Mouse (Mus musculus) spleen, adult 2 months (tissue): ENCODE results near the gene Mreg. TPM values are rescaled to one million over a fixed set of nuclear protein-coding genes. Genes with fewer than 3 reads are reported as not detected.
"Not testable (repeated sequence)": the region's sequence is repeated elsewhere in the genome, so short reads cannot be mapped to it uniquely, and the experiment has no call there.

Source experiments
- DNase-seq, 2 experiments: peaks; one replicate each; pipeline versions ENCODE4 v3.0.0 to v3.0.0-alpha.2; 2012 to 2021; ENCODE audit warnings: low spot score in 2 of 2, low read depth in 1 of 2
- H3K27ac ChIP-seq: fragments of 200-500 bp; 2 replicates; pipeline ENCODE4 v1.5.1; 2012; ENCODE audit warnings: low read length, inconsistent platforms; ENCODE audit not compliant: insufficient read depth
- H3K27me3 ChIP-seq: fragments of 200-500 bp; 2 replicates; pipeline ENCODE4 v1.6.1; 2012; ENCODE audit warnings: mild to moderate bottlenecking, moderate library complexity, low read length, inconsistent platforms; ENCODE audit not compliant: control insufficient read depth, insufficient read depth
- H3K36me3 ChIP-seq: fragments of 200-500 bp; 2 replicates; pipeline ENCODE4 v1.6.1; 2012; ENCODE audit warnings: mild to moderate bottlenecking, low read length, inconsistent platforms; ENCODE audit not compliant: control insufficient read depth, insufficient read depth
- H3K4me1 ChIP-seq: fragments of 200-500 bp; 2 replicates; pipeline ENCODE4 v1.6.1; 2011; ENCODE audit warnings: inconsistent platforms; ENCODE audit not compliant: control insufficient read depth, insufficient read depth, insufficient read length
- H3K4me3 ChIP-seq: fragments of 200-500 bp; 2 replicates; pipeline ENCODE4 v1.5.1; 2011; ENCODE audit warnings: mild to moderate bottlenecking, inconsistent platforms; ENCODE audit not compliant: insufficient read depth, insufficient read length; ENCODE audit errors: extremely low read depth
- CTCF ChIP-seq: fragments of 200-500 bp; IDR thresholded peaks from 2 replicates; pipeline ENCODE4 v1.5.1; 2011; ENCODE audit warnings: mild to moderate bottlenecking, inconsistent platforms; ENCODE audit not compliant: insufficient read depth, insufficient read length, insufficient replicate concordance; ENCODE audit errors: extremely low read depth
- POLR2A ChIP-seq: fragments of 200-500 bp; IDR thresholded peaks from 2 replicates; pipeline ENCODE4 v1.6.1; 2011; ENCODE audit warnings: low read depth, low read length, inconsistent platforms
- WGBS: fragments of 180-500 bp; shearing (Covaris S2); methylation state at CpG from one replicate; pipeline ENCODE4 v1.1.7; 2018; 5-methylcytosine and 5-hydroxymethylcytosine counted together
- polyA plus RNA-seq: library from polyadenylated mRNA; depleted of rRNA; stranded (reverse); fragments of >200 nt; gene quantifications from 2 replicates; pipeline ENCODE4 v1.2.3, GENCODE M21; 2012

Gene Mreg
- polyA plus RNA-seq, 1 experiment = 5.6 TPM

DNA sequence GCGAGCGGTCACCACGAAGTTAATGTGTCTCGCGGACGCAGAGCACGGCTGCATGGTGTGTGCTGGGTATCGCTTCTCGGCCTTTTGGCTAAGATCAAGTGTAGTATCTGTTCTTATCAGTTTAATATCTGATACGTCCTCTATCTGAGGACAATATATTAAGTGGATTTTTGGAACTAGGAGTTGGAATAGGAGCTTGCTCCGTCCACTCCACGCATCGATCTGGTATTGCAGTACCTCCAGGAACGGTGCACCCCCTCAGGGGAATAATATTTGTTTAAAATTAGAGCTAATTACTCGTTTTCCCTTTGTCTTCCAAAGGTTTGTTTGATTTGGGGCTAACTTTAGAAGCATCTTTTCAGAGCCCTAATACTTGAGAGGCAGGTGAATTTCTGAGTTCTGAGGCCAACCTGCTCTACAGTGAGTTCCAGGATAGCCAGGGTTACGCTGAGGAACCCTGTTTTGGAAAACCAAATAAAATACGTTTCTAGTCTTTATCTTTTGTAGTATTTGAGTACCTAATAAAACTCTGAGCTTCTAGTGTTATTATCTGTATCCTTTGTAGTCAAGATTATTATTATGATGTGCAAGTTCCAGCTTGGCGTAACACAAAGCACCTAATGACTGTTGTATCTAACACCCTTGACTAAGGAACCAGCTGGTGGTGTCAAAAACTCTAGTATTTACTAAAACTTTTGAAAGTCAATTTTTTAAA, 14.2 kb upstream of the Mreg start:
- H3K36me3 ChIP-seq = no peaks in the 10 kb centered on the region
- WGBS = 5% methylated on average over 11 of the region's 18 CpGs

GRCm38 (mm10) chr1:72225720-72226171, 13.6 kb upstream of the Mreg start:
- under 1% methylated on average over 25 of the region's 31 CpGs for whole genome bisulfite sequencing
- H3K27me3 ChIP-seq, H3K27ac ChIP-seq, H3K36me3 ChIP-seq, H3K4me1 ChIP-seq: not testable (repeated sequence)
- peak; percentile 75 to 83 for DNase-seq
- H3K4me3 ChIP-seq = peak overlapping the region; percentile 69

More for the DNA sequence above, 14.2 kb upstream of the Mreg start:
- H3K4me1 ChIP-seq = peaks cover 2% of the 10 kb centered on the region; the same call in 1 of the 2 replicates
- no peaks in the 10 kb centered on the region for H3K27me3 ChIP-seq
- no peak overlapping the region for H3K27ac ChIP-seq
- no peak for DNase-seq
- no peak overlapping the region for H3K4me3 ChIP-seq
- TF ChIP-seq CTCF = no peak

DNA sequence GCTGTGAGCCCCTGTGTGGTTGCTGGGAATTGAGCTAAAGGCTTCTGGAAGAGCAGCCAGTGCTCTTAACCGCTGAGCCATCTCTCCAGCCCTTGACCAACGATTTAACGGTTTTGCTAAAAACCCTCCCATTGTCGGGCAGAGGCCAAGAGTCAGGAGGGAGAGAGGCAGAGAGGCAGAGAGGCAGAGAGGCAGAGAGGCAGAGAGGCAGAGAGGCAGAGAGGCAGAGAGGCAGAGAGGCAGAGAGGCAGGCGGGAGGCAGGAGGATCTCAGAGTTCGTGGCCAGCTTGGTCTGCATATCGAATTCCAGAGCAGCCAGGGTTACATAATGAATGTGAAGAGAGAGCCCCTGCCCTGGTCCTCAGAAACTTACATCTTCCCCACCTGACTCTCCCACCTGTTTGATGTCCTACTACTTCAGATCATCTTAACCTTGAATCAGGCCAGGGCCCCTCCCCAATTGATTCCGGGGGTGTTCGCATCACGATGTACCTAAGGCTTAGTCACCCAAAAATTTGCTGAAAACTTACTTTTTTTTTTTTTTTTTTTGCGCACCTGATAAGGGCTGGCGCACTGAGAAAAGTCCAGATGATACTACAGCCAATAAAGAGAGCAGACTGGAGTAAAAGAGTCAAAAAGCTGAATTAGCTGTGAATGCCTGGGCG, 13.1 kb upstream of the Mreg start:
- Histone ChIP-seq H3K27ac (no peak overlapping the region), H3K4me3 (peak overlapping the region; percentile 69), H3K4me1 (peaks cover 2% of the 10 kb centered on the region; the same call in 1 of the 2 replicates), H3K27me3 (no peaks in the 10 kb centered on the region), H3K36me3 (no peaks in the 10 kb centered on the region)
- WGBS = 23% methylated on average over 13 of the region's 13 CpGs
- TF ChIP-seq POLR2A (no peak), CTCF (no peak)
- DNase-seq = no peak

DNA sequence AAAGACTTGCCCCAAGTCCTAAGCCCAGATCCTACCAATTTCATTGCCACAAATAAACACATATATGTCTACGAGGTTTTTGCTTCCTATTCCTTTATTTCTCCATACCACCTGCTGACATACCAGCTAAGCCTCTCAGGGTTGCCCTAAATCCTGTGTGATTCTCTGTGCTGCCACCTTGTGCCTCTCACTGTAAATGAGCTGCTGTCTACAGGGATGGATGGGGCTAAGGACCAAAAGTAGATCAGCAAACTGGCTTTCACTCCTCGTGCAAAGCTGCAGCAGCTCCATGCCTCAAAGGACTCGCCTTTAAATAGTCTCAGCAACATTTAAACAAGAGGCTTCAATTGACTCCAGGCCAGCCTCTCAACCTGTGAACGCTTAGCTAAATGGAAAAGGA, 7.9 kb upstream of the Mreg start:
- no peak for DNase-seq
- Histone ChIP-seq H3K27me3 (no peaks in the 10 kb centered on the region), H3K4me1 (peaks cover 5% of the 10 kb centered on the region; the same call in 1 of the 2 replicates), H3K27ac (no peak overlapping the region), H3K36me3 (no peaks in the 10 kb centered on the region), H3K4me3 (no peak overlapping the region)
- WGBS = 29% methylated on average over 4 of the region's 4 CpGs
- TF ChIP-seq CTCF = no peak
- no peak for TF ChIP-seq POLR2A

GRCm38 (mm10) chr1:72219116-72219515, 7.0 kb upstream of the Mreg start:
- H3K4me1 ChIP-seq = peaks cover 8% of the 10 kb centered on the region; the same call in 1 of the 2 replicates
- DNase-seq = no peak
- H3K4me3 ChIP-seq = no peak overlapping the region
- H3K27me3 ChIP-seq = no peaks in the 10 kb centered on the region
- H3K27ac ChIP-seq = no peak overlapping the region
- no peaks in the 10 kb centered on the region for H3K36me3 ChIP-seq
- TF ChIP-seq POLR2A = no peak
- TF ChIP-seq CTCF = no peak
- 80% methylated on average over 2 of the region's 2 CpGs for WGBS

DNA sequence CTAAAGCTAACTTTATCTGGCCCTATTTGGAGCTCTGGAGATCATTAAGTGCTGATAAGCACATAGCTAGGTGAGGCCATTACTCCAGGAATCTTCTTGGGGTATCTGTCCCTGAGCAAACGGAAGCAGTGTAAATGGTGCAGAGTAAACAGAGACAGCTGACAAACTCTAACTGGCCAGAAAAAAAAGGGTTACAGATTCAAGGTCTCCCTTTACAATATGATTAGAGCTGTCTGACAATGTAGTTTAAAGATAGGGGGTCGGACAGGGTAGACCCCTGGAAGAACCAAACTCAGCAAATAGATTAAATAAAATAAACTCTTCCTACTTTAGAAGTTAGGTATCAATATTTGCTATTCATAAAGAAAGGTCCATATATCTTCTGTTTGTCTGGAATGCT, 6.5 kb upstream of the Mreg start:
- no peak overlapping the region for H3K4me3 ChIP-seq
- DNase-seq = no peak
- H3K4me1 ChIP-seq = peaks cover 8% of the 10 kb centered on the region; the same call in 1 of the 2 replicates
- TF ChIP-seq POLR2A (no peak), CTCF (no peak)
- no peak overlapping the region for H3K27ac ChIP-seq
- H3K36me3 ChIP-seq = no peaks in the 10 kb centered on the region
- H3K27me3 ChIP-seq = no peaks in the 10 kb centered on the region
- 85% methylated on average over 2 of the region's 2 CpGs for WGBS

DNA sequence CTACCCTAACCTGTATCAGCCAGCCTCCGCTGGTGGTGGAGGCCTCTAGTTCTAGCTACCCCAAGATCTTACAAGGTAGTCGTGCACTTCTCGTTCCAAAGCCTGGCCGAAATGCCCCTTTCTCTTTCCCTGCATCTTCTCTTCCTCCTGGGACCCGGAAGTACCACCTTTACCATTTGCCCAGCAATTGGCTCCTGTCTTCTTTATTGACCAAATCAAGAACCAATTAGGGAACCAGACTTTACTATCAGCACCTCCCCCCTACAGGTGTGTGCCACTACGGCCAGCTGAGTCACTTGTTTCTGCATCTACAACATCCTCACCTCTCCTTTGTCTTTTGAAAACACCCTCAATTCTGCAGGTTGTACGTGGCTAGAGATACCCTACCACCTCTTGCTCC, 4.7 kb upstream of the Mreg start:
- no peak overlapping the region for H3K27ac ChIP-seq
- H3K36me3 ChIP-seq = no peaks in the 10 kb centered on the region
- no peak for DNase-seq
- H3K27me3 ChIP-seq = peaks cover 3% of the 10 kb centered on the region; the same call in 1 of the 2 replicates
- H3K4me3 ChIP-seq = no peak overlapping the region
- peaks cover 7% of the 10 kb centered on the region; the same call in 1 of the 2 replicates for H3K4me1 ChIP-seq
- no peak for TF ChIP-seq CTCF
- no peak for TF ChIP-seq POLR2A
- WGBS = 94% methylated on average over 7 of the region's 7 CpGs
